Comparison of ENCODE assay signal across 7 mouse cellular contexts in genomic region chr9:32589900-32590299, GRCm38 (mm10). TPM values are rescaled to one million over a fixed set of nuclear protein-coding genes. Genes with fewer than 3 reads are reported as not detected.
DNase-seq lines count a peak whose midpoint lies in the region; ATAC-seq lines count a peak whose summit lies in the region.

No protein-coding gene starts in this region.

- DNase-seq in adrenal gland, adult 2 months = peak; percentile 77
- DNase-seq in embryo, embryonic 11 days = peak; percentile 89
- DNase-seq in heart, adult 11 months = peak; percentile 97
- peak; percentile 87 for DNase-seq in kidney, adult 18-20 months
- peak; percentile 95 for DNase-seq in limb, embryonic 10.5 days (ENCODE audit: low spot score)
- peak; percentile 66 to 89 for DNase-seq in spleen, postnatal 10 days (ENCODE audit: low spot score in 2 of 2)

- H3K27ac ChIP-seq in limb, embryonic 10.5 days = peak overlapping the region; percentile 66
- H3K27ac ChIP-seq in midbrain, embryonic 15.5 days = no peak overlapping the region

- peaks cover 4% of the 10 kb centered on the region; the same call in 1 of the 2 replicates for H3K27me3 ChIP-seq in limb, embryonic 10.5 days (ENCODE audit: low read depth, poor library complexity, severe bottlenecking)
- peaks cover 5% of the 10 kb centered on the region; the same call in 1 of the 2 replicates for H3K27me3 ChIP-seq in midbrain, embryonic 15.5 days (replicated peaks)

- H3K9me3 ChIP-seq in limb, embryonic 10.5 days (replicated peaks) = no peaks in the 10 kb centered on the region
- no peaks in the 10 kb centered on the region for H3K9me3 ChIP-seq in midbrain, embryonic 15.5 days

- no peak overlapping the region; the same call in 1 of the 2 replicates for H3K4me3 ChIP-seq in limb, embryonic 10.5 days
- no peak overlapping the region for H3K4me3 ChIP-seq in midbrain, embryonic 15.5 days

- H3K4me1 ChIP-seq in limb, embryonic 10.5 days = peaks cover 56% of the 10 kb centered on the region
- H3K4me1 ChIP-seq in midbrain, embryonic 15.5 days = peaks cover 15% of the 10 kb centered on the region

- no peak overlapping the region for H3K9ac ChIP-seq in midbrain, embryonic 15.5 days

- WGBS in limb, embryonic 10.5 days = 8% methylated on average over 8 of the region's 8 CpGs
- 8% methylated on average over 8 of the region's 8 CpGs for WGBS in midbrain, embryonic 15.5 days

- H3K36me3 ChIP-seq in limb, embryonic 10.5 days = no peaks in the 10 kb centered on the region
- no peaks in the 10 kb centered on the region for H3K36me3 ChIP-seq in midbrain, embryonic 15.5 days (replicated peaks)

- peak; percentile 57 for ATAC-seq in midbrain, embryonic 15.5 days (replicated peaks)

- H3K4me2 ChIP-seq in midbrain, embryonic 15.5 days = no peak overlapping the region

RNA-seq across cellular contexts. Expression of gene Ets1, which starts 46.1 kb away (rescaled TPM):
- 10 to 100 TPM; 20.8 to 39.6 TPM for total RNA-seq in adrenal gland, adult 2 months (2021)
- 10.7 and 12.8 TPM in 2 replicates for polyA plus RNA-seq in adrenal gland, adult 2 months (2012; rRNA removed)
- 50.1 and 50.3 TPM in 2 replicates for polyA plus RNA-seq in limb, embryonic 10.5 days (2016; fragmentation: Nextera tagmentation; extraction: Ambion mirVana)
- polyA plus RNA-seq in midbrain, embryonic 15.5 days (2015; fragmentation: Nextera tagmentation; extraction: Ambion mirVana) = 18.6 and 20.8 TPM in 2 replicates

RNA-seq across cellular contexts. Expression of gene Fli1, which starts 47.2 kb away (rescaled TPM):
- total RNA-seq in adrenal gland, adult 2 months (2021) = 10 to 100 TPM; 10.5 to 20.0 TPM
- polyA plus RNA-seq in adrenal gland, adult 2 months (2012; rRNA removed) = 3.0 and 4.0 TPM in 2 replicates
- 50.6 and 71.2 TPM in 2 replicates for polyA plus RNA-seq in limb, embryonic 10.5 days (2016; fragmentation: Nextera tagmentation; extraction: Ambion mirVana)
- 7.9 and 8.1 TPM in 2 replicates for polyA plus RNA-seq in midbrain, embryonic 15.5 days (2015; fragmentation: Nextera tagmentation; extraction: Ambion mirVana)
